Mouse (Mus musculus): ENCODE measurements at regions not wholly inside any gene's neighbourhood (a gene's known extent, or its start where the extent isn't known, plus 50 kb on each side); places are given as distances from the start of the nearest gene placed in this dataset.

DNA sequence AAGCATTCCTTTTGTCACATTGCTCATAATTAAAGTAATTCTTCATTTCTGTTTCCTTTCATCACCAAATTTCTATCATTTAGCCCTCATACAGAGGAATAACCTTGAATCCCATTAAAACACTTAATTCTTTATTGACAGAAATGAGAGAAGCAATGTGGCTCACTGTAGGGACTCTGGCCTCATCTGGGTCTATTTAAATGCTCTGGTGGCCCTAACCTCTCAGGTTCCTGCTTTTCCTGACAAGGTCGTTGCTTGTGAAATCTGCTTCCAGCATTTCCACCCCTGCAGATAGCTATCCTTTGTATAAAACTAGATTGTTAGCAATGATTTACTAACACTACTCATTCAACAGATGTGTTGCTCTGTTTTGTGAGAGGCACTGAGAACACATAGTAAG, 163.6 kb upstream of the Xrcc4 start:
- Histone ChIP-seq H3K27ac (ENCODE audit: insufficient read depth, low read length) (no peak overlapping the region), H3K4me3 (ENCODE audit: low read depth, low read length) (no peak overlapping the region), H3K4me1 (ENCODE audit: control insufficient read depth, insufficient read depth, low read length) (no peaks in the 10 kb centered on the region), H3K36me3 (ENCODE audit: control insufficient read depth, insufficient read depth, low read length, poor library complexity, severe bottlenecking) (no peaks in the 10 kb centered on the region), H3K9ac (ENCODE audit: low read depth, poor library complexity, severe bottlenecking) (no peak overlapping the region), H3K27me3 (ENCODE audit: control insufficient read depth, insufficient read depth, low read length, poor library complexity, severe bottlenecking) (no peaks in the 10 kb centered on the region), H3K9me3 (replicated peaks; ENCODE audit: control insufficient read depth, insufficient read depth, low read length, poor library complexity, severe bottlenecking) (no peaks in the 10 kb centered on the region)
- no peak for TF ChIP-seq EP300 (IDR thresholded peaks at IDR 0.05; ENCODE audit: insufficient read depth, low read depth, low read length)
- TF ChIP-seq CTCF (IDR thresholded peaks at IDR 0.05; ENCODE audit: low read depth, low read length): no peak
- no peak for TF ChIP-seq POLR2A (IDR thresholded peaks at IDR 0.05; ENCODE audit: insufficient read depth, low read length)

DNA sequence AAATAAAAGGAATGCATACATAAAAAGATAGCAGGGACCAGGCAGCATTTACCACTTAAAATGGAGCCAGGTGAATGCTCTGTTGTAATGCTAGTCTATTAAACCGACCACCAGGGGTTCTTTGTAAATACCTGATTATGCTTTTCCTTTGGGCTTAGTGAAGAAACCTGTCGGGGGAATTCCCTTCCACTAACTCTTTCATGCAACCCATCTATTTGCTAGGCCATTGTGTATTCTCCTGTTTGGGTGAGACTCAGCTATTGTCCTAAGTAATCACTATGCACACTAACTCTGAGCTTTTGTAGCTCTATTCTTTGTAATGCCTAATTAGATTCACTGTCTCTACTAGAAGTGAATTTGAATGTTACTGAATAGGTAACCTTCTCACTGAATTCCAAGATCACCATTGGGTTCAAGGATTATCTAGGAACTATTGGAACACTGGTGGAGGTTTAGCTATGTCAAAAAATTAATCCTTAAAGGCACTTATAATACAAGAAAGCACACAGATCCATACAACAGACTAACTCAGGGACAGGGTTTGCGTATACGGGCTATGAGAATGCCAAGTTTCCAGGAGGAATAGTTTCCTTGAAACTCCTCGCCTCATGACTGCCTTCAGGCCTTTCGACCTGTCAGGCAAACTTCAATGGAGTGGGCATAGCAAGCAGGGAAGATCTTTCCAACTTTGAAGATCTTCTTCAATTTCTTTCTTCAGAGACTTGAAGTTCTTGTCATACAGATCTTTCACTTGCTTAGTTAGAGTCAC, 156.8 kb upstream of the Xrcc4 start:
- no peak overlapping the region for H3K9ac ChIP-seq (ENCODE audit: low read depth, poor library complexity, severe bottlenecking)
- H3K4me1 ChIP-seq (ENCODE audit: control insufficient read depth, insufficient read depth, low read length): no peaks in the 10 kb centered on the region
- TF ChIP-seq POLR2A (IDR thresholded peaks at IDR 0.05; ENCODE audit: insufficient read depth, low read length) (no peak), EP300 (IDR thresholded peaks at IDR 0.05; ENCODE audit: insufficient read depth, low read depth, low read length) (no peak), CTCF (IDR thresholded peaks at IDR 0.05; ENCODE audit: low read depth, low read length) (no peak)
- peaks cover 20% of the 10 kb centered on the region for H3K9me3 ChIP-seq (replicated peaks; ENCODE audit: control insufficient read depth, insufficient read depth, low read length, poor library complexity, severe bottlenecking)
- no peaks in the 10 kb centered on the region for H3K27me3 ChIP-seq (ENCODE audit: control insufficient read depth, insufficient read depth, low read length, poor library complexity, severe bottlenecking)
- peak overlapping the region; percentile 77 for H3K27ac ChIP-seq (ENCODE audit: insufficient read depth, low read length)
- no peaks in the 10 kb centered on the region for H3K36me3 ChIP-seq (ENCODE audit: control insufficient read depth, insufficient read depth, low read length, poor library complexity, severe bottlenecking)
- H3K4me3 ChIP-seq (ENCODE audit: low read depth, low read length): no peak overlapping the region

DNA sequence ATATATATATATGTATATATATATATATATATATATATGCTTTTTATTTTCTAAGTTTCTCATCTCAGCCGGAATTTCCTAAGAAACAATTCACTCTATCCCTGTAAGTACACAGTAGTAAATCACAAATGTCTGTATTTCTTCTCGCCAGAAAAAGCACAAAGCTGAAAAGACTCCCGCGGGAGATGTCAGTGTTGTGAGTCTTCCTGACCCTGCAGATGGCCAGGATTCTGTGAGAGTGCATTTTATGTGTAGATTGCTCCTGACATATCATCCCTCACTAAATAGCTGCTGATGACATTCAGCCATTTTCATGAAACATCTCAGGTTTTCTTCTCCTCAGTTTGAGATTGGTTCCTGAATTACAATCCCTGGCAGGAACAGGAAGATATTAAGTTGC, 148.9 kb upstream of the Xrcc4 start:
- Histone ChIP-seq H3K36me3 (ENCODE audit: control insufficient read depth, insufficient read depth, low read length, poor library complexity, severe bottlenecking) (no peaks in the 10 kb centered on the region), H3K27me3 (ENCODE audit: control insufficient read depth, insufficient read depth, low read length, poor library complexity, severe bottlenecking) (no peaks in the 10 kb centered on the region), H3K9ac (ENCODE audit: low read depth, poor library complexity, severe bottlenecking) (no peak overlapping the region), H3K4me3 (ENCODE audit: low read depth, low read length) (no peak overlapping the region), H3K9me3 (replicated peaks; ENCODE audit: control insufficient read depth, insufficient read depth, low read length, poor library complexity, severe bottlenecking) (no peaks in the 10 kb centered on the region; the same call in 1 of the 2 replicates), H3K27ac (ENCODE audit: insufficient read depth, low read length) (no peak overlapping the region), H3K4me1 (ENCODE audit: control insufficient read depth, insufficient read depth, low read length) (no peaks in the 10 kb centered on the region)
- TF ChIP-seq POLR2A (IDR thresholded peaks at IDR 0.05; ENCODE audit: insufficient read depth, low read length) (no peak), CTCF (IDR thresholded peaks at IDR 0.05; ENCODE audit: low read depth, low read length) (no peak), EP300 (IDR thresholded peaks at IDR 0.05; ENCODE audit: insufficient read depth, low read depth, low read length) (no peak)

DNA sequence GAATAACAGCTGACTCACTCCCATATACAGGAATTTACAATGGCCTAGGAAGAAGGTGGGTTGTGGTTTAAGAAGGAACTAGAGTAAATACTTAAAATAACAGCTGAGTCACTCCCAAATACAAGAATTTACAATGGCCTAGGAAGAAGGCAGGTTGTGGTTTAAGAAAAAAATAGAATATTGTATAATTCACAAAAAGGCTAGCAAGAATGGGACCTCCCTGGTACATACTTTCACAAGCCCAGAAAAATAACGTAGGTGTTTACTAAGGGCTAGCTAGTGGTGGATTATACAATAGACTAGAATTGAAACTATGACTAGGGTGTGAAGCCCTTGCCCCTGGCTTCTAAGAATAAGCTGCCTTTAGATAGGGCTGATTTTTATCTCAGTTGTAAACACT, 144.6 kb upstream of the Xrcc4 start:
- no peak overlapping the region for H3K9ac ChIP-seq (ENCODE audit: low read depth, poor library complexity, severe bottlenecking)
- no peaks in the 10 kb centered on the region for H3K36me3 ChIP-seq (ENCODE audit: control insufficient read depth, insufficient read depth, low read length, poor library complexity, severe bottlenecking)
- H3K4me1 ChIP-seq (ENCODE audit: control insufficient read depth, insufficient read depth, low read length): no peaks in the 10 kb centered on the region
- H3K9me3 ChIP-seq (replicated peaks; ENCODE audit: control insufficient read depth, insufficient read depth, low read length, poor library complexity, severe bottlenecking): no peaks in the 10 kb centered on the region
- no peak overlapping the region for H3K4me3 ChIP-seq (ENCODE audit: low read depth, low read length)
- TF ChIP-seq EP300 (IDR thresholded peaks at IDR 0.05; ENCODE audit: insufficient read depth, low read depth, low read length) (no peak), POLR2A (IDR thresholded peaks at IDR 0.05; ENCODE audit: insufficient read depth, low read length) (no peak), CTCF (IDR thresholded peaks at IDR 0.05; ENCODE audit: low read depth, low read length) (no peak)
- no peak overlapping the region for H3K27ac ChIP-seq (ENCODE audit: insufficient read depth, low read length)
- no peaks in the 10 kb centered on the region for H3K27me3 ChIP-seq (ENCODE audit: control insufficient read depth, insufficient read depth, low read length, poor library complexity, severe bottlenecking)

DNA sequence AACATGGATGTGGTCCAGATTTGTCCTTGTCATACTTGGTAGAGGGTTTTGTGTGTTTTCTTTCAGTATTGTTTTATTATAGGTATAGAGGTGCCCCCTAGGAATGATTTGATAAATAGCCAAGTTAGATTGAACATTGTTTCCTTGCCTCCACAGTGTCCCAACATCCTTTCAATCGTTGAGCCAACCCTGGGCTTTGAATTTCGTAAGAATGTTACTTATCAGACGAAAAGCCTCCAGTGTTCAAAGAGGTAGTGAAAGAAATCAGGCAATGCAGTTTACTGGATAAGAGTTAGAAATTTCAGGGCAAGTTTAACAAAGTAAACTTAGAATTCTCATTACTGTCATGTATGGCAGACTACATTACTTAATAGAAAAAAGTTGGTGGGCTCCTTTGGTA, 144.2 kb upstream of the Xrcc4 start:
- no peaks in the 10 kb centered on the region for H3K9me3 ChIP-seq (replicated peaks; ENCODE audit: control insufficient read depth, insufficient read depth, low read length, poor library complexity, severe bottlenecking)
- TF ChIP-seq CTCF (IDR thresholded peaks at IDR 0.05; ENCODE audit: low read depth, low read length): no peak
- no peak for TF ChIP-seq POLR2A (IDR thresholded peaks at IDR 0.05; ENCODE audit: insufficient read depth, low read length)
- no peak for TF ChIP-seq EP300 (IDR thresholded peaks at IDR 0.05; ENCODE audit: insufficient read depth, low read depth, low read length)
- no peak overlapping the region for H3K9ac ChIP-seq (ENCODE audit: low read depth, poor library complexity, severe bottlenecking)
- no peaks in the 10 kb centered on the region for H3K4me1 ChIP-seq (ENCODE audit: control insufficient read depth, insufficient read depth, low read length)
- no peak overlapping the region for H3K27ac ChIP-seq (ENCODE audit: insufficient read depth, low read length)
- no peaks in the 10 kb centered on the region for H3K36me3 ChIP-seq (ENCODE audit: control insufficient read depth, insufficient read depth, low read length, poor library complexity, severe bottlenecking)
- no peaks in the 10 kb centered on the region for H3K27me3 ChIP-seq (ENCODE audit: control insufficient read depth, insufficient read depth, low read length, poor library complexity, severe bottlenecking)
- H3K4me3 ChIP-seq (ENCODE audit: low read depth, low read length): no peak overlapping the region

DNA sequence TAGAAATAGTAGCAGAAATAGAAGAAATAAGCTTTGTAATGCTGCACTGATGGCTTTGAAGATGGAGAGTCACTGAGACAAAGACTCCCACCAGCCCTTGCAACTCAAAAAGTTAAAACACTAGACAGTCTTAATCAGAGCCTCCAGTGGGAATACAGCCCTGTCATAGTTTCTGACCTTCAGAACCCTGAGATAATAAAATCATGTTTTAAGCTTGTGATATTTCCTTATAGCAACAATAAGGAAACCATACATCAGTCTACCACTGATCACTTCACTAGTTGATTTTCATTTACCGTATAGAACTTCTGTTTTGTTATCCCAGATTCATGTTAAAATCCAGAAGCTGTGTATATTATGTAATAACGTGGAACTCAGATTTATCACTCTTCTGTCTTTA, 139.7 kb upstream of the Xrcc4 start:
- Histone ChIP-seq H3K9me3 (replicated peaks; ENCODE audit: control insufficient read depth, insufficient read depth, low read length, poor library complexity, severe bottlenecking) (no peaks in the 10 kb centered on the region), H3K4me3 (ENCODE audit: low read depth, low read length) (no peak overlapping the region), H3K4me1 (ENCODE audit: control insufficient read depth, insufficient read depth, low read length) (no peaks in the 10 kb centered on the region), H3K27me3 (ENCODE audit: control insufficient read depth, insufficient read depth, low read length, poor library complexity, severe bottlenecking) (no peaks in the 10 kb centered on the region), H3K36me3 (ENCODE audit: control insufficient read depth, insufficient read depth, low read length, poor library complexity, severe bottlenecking) (no peaks in the 10 kb centered on the region), H3K27ac (ENCODE audit: insufficient read depth, low read length) (no peak overlapping the region), H3K9ac (ENCODE audit: low read depth, poor library complexity, severe bottlenecking) (no peak overlapping the region)
- no peak for TF ChIP-seq POLR2A (IDR thresholded peaks at IDR 0.05; ENCODE audit: insufficient read depth, low read length)
- TF ChIP-seq EP300 (IDR thresholded peaks at IDR 0.05; ENCODE audit: insufficient read depth, low read depth, low read length): no peak
- no peak for TF ChIP-seq CTCF (IDR thresholded peaks at IDR 0.05; ENCODE audit: low read depth, low read length)
